Mouse (Mus musculus) heart, postnatal 0 days (tissue): ENCODE data around the gene B3gat3. TPM values are rescaled to one million over a fixed set of nuclear protein-coding genes. Genes with fewer than 3 reads are reported as not detected.
"Not testable (repeated sequence)": the region's sequence is repeated elsewhere in the genome, so short reads cannot be mapped to it uniquely, and the experiment has no call there.

ENCODE experiments used
- ATAC-seq: fragments of 200-750 bp; cut with Nextera tagmentation; 2 replicates; pipeline ENCODE4 v1.8.0; 2017; ENCODE audit warnings: low read depth, moderate number of reproducible peaks, moderate library complexity; ENCODE audit not compliant: insufficient read depth
- DNase-seq: peaks from one replicate; pipeline ENCODE4 v3.0.0-alpha.2; 2016; ENCODE audit warnings: low spot score
- H3K27ac ChIP-seq: fragments of 300-500 bp; sonication (generic); 2 replicates; pipeline ENCODE4 v1.5.1; 2014; ENCODE audit warnings: low read depth, mild to moderate bottlenecking
- H3K27me3 ChIP-seq: fragments of 300-500 bp; sonication (generic); 2 replicates; pipeline ENCODE4 v1.6.1; 2014; ENCODE audit warnings: low read length, mixed read lengths; ENCODE audit not compliant: control insufficient read depth, insufficient read depth
- H3K36me3 ChIP-seq: fragments of 300-500 bp; sonication (generic); replicated peaks from 2 replicates; pipeline ENCODE4 v1.6.1; 2014; ENCODE audit warnings: low read length, mixed read lengths; ENCODE audit not compliant: control insufficient read depth, insufficient read depth
- H3K4me1 ChIP-seq: fragments of 300-500 bp; sonication (generic); 2 replicates; pipeline ENCODE4 v1.6.1; 2014; ENCODE audit warnings: antibody characterized with exemption; ENCODE audit not compliant: control insufficient read depth, insufficient read depth
- H3K4me2 ChIP-seq: fragments of 300-500 bp; sonication (generic); 2 replicates; pipeline ENCODE4 v1.6.1; 2014; ENCODE audit warnings: low read depth, mild to moderate bottlenecking, low read length, moderate library complexity
- H3K4me3 ChIP-seq: fragments of 300-500 bp; sonication (generic); 2 replicates; pipeline ENCODE4 v1.5.1; 2014; ENCODE audit warnings: low read depth, low read length
- H3K9ac ChIP-seq: fragments of 300-500 bp; sonication (generic); replicated peaks from 2 replicates; pipeline ENCODE4 v1.6.1; 2014; ENCODE audit warnings: low read depth, low read length, mixed read lengths
- H3K9me3 ChIP-seq: fragments of 300-500 bp; sonication (generic); replicated peaks from 2 replicates; pipeline ENCODE4 v1.6.1; 2016; ENCODE audit warnings: low read length; ENCODE audit not compliant: control insufficient read depth
- CTCF ChIP-seq: IDR thresholded peaks from 2 replicates; pipeline ENCODE4 v1.5.1; 2016; ENCODE audit warnings: antibody characterized with exemption, control low read depth, low read depth
- EP300 ChIP-seq: IDR thresholded peaks from 2 replicates; pipeline ENCODE4 v1.6.1; 2016; ENCODE audit warnings: antibody characterized with exemption, low read depth
- WGBS: fragments of 180-500 bp; shearing (Covaris S2); extraction: QIAGEN DNeasy Blood & Tissue Kit; methylation state at CpG from one replicate; pipeline ENCODE4 v1.1.7; 2014; 5-methylcytosine and 5-hydroxymethylcytosine counted together
- polyA plus RNA-seq: library from polyadenylated mRNA; unstranded; fragments of >200 nt; fragmentation: Nextera tagmentation; extraction: Ambion mirVana; gene quantifications from 2 replicates; pipeline ENCODE4 v1.2.1, GENCODE M21; 2015
- total RNA-seq: library from RNA; depleted of rRNA; stranded (reverse); fragments of >200 nt; gene quantifications from 2 replicates; pipeline ENCODE4 v1.2.3, GENCODE M21; 2014; ENCODE audit warnings: low replicate concordance

The B3gat3 gene
- total and polyA plus RNA-seq, 2 experiments from 2014 or later, result 26.8 to 54.2 TPM

DNA sequence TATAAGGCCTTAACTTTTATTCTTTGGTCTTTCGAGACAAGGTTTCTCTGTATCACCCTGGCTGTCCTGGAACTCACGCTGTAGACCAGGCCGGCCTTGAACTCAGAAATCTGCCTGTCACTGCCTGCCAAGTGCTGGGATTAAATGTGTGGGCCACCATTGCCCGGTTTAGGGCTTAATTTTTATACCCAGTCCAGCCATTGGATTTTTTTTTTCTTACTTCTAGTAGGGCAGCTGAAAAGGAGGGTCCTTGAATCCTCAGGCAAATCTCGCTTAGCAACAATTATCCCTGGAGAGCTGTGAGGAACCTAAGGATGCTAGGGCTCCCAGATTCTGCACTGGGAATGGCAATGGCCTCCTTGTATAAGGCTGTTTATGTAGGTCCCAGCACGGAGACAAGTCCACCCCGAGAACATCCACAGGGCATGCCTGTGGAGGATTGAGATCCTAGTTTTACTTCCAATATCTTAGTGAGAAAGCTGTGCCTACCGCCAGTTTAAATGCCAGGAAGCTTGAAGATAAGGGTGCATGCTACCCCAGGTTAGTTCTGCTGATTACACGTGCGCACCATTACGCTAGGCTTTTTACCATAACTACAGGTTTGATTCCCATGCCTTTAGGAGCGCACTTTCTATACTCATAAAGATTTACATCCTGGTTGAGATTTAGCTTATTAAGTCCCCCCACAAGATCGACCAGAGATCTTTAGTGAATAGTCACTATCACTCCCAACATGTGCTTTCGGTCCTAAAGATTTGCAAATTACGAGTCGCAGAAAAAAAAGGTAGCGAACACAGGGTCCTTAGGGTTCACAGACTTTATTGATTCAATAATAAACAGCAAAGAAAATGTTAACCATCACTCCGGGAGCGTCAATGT lies 32.4 kb upstream of the B3gat3 start:
- no peak for TF ChIP-seq CTCF
- TF ChIP-seq EP300, result no peak
- no peaks in the 10 kb centered on the region for H3K9me3 ChIP-seq
- H3K4me2 ChIP-seq, result peak overlapping the region; percentile 65
- H3K27me3 ChIP-seq, result no peaks in the 10 kb centered on the region
- H3K36me3 ChIP-seq, result no peaks in the 10 kb centered on the region; the same call in 1 of the 2 replicates
- H3K4me1 ChIP-seq, result peaks cover 5% of the 10 kb centered on the region; the same call in 1 of the 2 replicates
- H3K9ac ChIP-seq, result peak overlapping the region; percentile 65
- peak overlapping the region; percentile 61 for H3K4me3 ChIP-seq
- 20% methylated on average over 19 of the region's 19 CpGs for WGBS
- peak overlapping the region; percentile 70 for H3K27ac ChIP-seq
- no peak for DNase-seq
- no peak for ATAC-seq

DNA sequence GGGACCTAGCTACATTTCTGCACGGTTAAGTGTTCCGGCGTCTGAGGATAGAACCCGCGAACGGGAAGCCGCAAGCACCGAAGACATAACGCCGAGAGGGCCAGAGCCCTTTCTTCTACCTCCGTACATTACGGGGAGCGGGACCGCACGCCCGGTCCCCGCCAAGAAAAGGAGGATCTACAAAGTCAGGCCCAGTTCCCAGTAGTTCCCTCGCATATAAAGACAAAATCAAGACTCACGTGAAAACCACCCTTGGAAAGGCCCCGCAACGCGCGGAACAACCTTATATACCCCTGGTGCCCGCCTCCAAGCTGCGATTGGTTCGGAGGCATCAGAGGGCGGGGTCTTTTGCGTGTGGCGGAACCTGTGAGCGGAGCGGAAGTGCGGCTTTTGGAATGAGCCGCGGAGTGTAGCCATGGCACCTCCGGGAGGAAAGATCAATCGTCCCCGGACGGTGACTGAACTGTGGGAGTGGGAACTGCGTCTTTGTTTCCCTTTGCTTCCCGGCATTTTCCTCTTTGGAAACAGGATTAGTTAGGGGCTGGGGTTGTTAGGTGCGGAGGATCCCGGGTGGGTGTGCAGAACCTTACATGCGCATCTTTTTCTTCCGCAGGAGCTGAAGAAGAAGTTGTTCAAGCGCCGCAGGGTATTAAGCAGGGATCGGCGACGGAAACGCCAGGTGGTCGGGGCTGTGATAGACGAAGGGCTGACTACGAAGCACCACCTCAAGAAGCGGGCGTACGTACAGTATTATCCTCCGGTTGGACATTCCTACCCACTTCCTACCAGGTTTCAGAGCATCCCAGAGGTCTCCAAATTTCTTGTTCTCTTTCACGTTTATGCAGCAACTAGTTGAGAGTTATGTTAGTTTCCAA lies 31.4 kb upstream of the B3gat3 start, which contains the start of the genes 1810009A15Rik and Gm49416:
Gene 1810009A15Rik, plus strand, starts transcription at position 343 of the 875 bp plus-strand sequence.
Gene Gm49416, plus strand, starts transcription at position 416 of the 875 bp plus-strand sequence.
- DNase-seq (peak; percentile 94), ATAC-seq (peak; percentile 95)
- H3K9me3 ChIP-seq, result no peaks in the 10 kb centered on the region
- peak within 1 kb of the TSS; percentile 70 for H3K27ac ChIP-seq
- no peaks in the 10 kb centered on the region; the same call in 1 of the 2 replicates for H3K36me3 ChIP-seq
- H3K27me3 ChIP-seq, result no peaks in the 10 kb centered on the region
- peak within 1 kb of the TSS; percentile 65 for H3K9ac ChIP-seq
- no peak for TF ChIP-seq EP300
- TF ChIP-seq CTCF, result no peak
- H3K4me3 ChIP-seq, result peak within 1 kb of the TSS; percentile 61
- H3K4me1 ChIP-seq, result peaks cover 5% of the 10 kb centered on the region; the same call in 1 of the 2 replicates
- H3K4me2 ChIP-seq, result peak within 1 kb of the TSS; percentile 65
- under 1% methylated on average over 58 of the region's 58 CpGs for WGBS

DNA sequence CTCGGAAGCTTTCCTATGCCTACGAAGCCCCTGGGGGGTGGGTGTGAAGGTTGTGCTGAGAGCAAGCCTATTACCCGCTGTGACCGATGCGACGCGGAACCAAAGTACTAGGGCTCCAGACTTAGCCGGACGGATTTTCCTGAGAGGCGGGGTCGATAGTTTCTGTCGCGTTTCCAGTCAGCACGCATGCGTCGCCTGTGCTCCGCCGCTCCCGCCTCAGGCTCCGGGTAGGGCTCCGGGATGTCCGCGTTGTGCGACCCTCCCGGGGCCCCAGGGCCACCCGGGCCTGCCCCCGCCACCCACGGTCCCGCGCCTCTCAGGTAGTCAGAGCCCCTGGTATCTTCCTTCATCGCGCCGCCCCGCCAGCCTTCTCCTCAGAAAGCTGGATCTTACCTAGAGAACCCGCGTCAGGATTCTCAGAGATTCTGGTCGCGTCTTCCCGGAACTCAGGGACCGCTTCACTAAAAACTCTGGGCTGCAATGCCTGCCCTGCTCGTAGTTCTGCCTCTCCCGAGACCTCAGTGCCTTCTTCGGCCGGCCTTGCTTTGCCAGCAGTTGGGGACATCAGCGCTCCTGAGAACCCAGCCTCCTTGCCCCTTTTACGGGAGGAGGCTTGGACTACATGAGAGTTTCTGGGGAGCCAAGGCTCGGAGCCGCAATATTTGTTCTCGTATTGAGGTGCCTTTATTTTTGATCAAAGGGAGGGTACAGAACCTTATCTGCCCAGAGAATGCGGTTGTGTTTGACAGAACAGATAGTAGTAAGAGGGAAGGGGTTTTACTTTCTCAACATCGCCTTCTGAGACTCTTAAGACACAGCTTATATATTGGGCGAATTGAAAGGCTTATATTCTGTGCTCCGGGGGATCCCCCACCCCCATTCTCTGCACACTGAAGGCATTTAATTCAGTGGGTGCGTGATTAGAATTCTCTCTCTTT lies 27.1 kb upstream of the B3gat3 start, which contains the start of gene Ints5:
Gene Ints5, plus strand, starts transcription at position 177 of the 938 bp plus-strand sequence.
- H3K9me3 ChIP-seq, result no peaks in the 10 kb centered on the region
- peak within 1 kb of the TSS; percentile 88 for H3K9ac ChIP-seq
- H3K27me3 ChIP-seq, result no peaks in the 10 kb centered on the region
- H3K36me3 ChIP-seq, result peaks cover 11% of the 10 kb centered on the region
- H3K4me2 ChIP-seq, result peak within 1 kb of the TSS; percentile 76
- WGBS, result 2% methylated on average over 54 of the region's 54 CpGs
- ATAC-seq (peak; percentile 53), DNase-seq (peak; percentile 76)
- peak within 1 kb of the TSS; percentile 75 for H3K27ac ChIP-seq
- peaks cover 6% of the 10 kb centered on the region; the same call in 1 of the 2 replicates for H3K4me1 ChIP-seq
- no peak for TF ChIP-seq EP300
- no peak for TF ChIP-seq CTCF
- peak within 1 kb of the TSS; percentile 69 for H3K4me3 ChIP-seq

DNA sequence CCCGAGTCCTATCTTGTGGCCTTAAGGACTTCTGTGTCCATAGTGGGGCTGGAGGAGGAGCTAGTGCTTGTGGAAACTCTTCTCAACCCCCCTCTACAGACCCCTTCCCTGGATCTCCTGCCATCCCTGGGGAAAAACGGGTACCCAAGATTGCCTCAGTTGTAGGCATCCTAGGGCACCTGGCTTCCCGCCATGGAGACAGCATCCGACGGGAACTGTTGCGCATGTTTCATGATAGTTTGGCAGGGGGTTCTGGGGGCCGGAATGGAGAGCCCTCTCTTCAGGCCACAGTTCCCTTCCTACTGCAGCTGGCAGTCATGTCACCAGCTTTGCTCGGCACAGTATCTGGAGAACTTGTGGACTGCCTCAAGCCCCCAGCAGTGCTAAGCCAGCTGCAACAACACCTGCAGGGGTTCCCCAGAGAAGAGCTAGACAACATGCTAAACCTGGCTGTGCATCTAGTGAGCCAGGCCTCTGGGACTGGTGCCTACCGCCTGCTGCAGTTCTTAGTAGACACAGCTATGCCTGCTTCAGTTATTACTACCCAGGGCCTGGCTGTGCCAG lies 24.7 kb upstream of the B3gat3 start:
- 87% methylated on average over 9 of the region's 9 CpGs for WGBS
- no peak overlapping the region for H3K9ac ChIP-seq
- TF ChIP-seq EP300 (no peak), CTCF (no peak)

DNA sequence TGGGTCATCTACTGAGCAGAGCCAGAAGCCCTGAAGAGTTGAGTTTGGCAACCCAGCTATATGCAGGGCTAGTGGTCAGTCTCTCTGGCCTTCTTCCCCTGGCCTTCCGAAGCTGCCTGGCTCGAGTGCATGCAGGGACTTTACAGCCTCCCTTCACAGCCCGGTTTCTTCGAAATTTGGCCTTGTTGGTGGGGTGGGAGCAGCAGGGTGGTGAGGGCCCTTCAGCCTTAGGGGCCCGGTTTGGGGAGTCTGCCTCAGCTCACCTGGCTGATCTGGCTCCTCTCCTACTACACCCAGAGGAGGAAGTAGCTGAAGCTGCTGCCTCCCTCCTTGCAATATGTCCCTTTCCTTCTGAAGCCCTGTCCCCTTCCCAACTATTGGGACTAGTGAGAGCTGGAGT lies 23.9 kb upstream of the B3gat3 start:
- H3K9ac ChIP-seq, DNase-seq, H3K27ac ChIP-seq, H3K27me3 ChIP-seq, H3K4me2 ChIP-seq, ATAC-seq, H3K4me3 ChIP-seq, H3K9me3 ChIP-seq: not testable (repeated sequence)
- WGBS, result 90% methylated on average over 5 of the region's 5 CpGs
- Histone ChIP-seq H3K4me1 (peaks cover 16% of the 10 kb centered on the region), H3K36me3 (peaks cover 11% of the 10 kb centered on the region)

More for the DNA sequence above, 24.7 kb upstream of the B3gat3 start:
- Histone ChIP-seq H3K27me3 (no peaks in the 10 kb centered on the region), H3K4me2 (no peak overlapping the region), H3K4me3 (no peak overlapping the region), H3K27ac (no peak overlapping the region), H3K4me1 (peaks cover 16% of the 10 kb centered on the region), H3K36me3 (peaks cover 11% of the 10 kb centered on the region), H3K9me3 (no peaks in the 10 kb centered on the region)
- no peak for DNase-seq
- no peak for ATAC-seq

DNA sequence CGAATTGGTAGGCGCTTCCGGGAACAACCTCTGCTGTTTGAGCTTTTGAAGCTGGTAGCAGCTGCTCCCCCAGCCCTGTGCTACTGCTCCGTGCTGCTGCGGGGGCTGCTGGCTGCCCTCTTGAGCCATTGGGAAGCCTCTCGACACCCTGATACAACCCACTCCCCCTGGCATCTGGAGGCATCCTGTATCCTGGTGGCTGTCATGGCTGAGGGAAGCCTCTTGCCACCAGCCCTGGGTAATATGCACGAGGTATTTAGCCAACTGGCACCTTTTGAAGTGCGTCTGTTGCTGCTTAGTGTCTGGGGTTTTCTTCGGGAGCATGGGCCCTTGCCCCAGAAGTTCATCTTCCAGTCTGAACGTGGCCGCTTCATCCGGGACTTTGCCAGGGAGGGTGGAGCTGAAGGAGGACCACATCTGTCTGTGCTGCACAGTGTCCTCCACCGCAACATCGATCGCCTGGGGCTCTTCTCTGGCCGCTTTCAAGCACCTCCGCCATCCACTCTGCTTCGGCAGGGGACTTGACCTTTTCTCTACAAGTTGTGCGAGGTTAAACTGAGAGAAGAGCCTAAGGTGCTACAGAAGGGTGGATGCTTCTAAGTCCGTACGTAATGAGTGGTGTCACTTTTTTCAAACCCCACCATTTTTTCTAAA lies 22.8 kb upstream of the B3gat3 start:
- WGBS, result 24% methylated on average over 21 of the region's 21 CpGs
- Histone ChIP-seq H3K4me3 (peak overlapping the region; percentile 89), H3K27ac (peak overlapping the region; percentile 87), H3K4me1 (peaks cover 16% of the 10 kb centered on the region), H3K9ac (peak overlapping the region; percentile 52), H3K4me2 (peak overlapping the region; percentile 82), H3K36me3 (peaks cover 15% of the 10 kb centered on the region)
- not testable (repeated sequence) for H3K9me3 ChIP-seq, DNase-seq, H3K27me3 ChIP-seq
- peak; percentile 33 for ATAC-seq
